Mouse (Mus musculus) heart, adult 2 months (tissue): ENCODE measurements around the gene Gabarapl1.

ENCODE experiments used
- CTCF ChIP-seq: fragments of 200-600 bp; IDR thresholded peaks from 2 replicates; pipeline ENCODE4 v1.8.1; 2022; ENCODE audit warnings: antibody characterized with exemption, mild to moderate bottlenecking, moderate library complexity
- EP300 ChIP-seq: fragments of 200-500 bp; IDR thresholded peaks from 2 replicates; pipeline ENCODE4 v1.6.1; 2011; ENCODE audit warnings: low read depth, low read length, control low read depth; ENCODE audit not compliant: insufficient read depth
- POLR2A ChIP-seq: fragments of 200-500 bp; IDR thresholded peaks from 2 replicates; pipeline ENCODE4 v1.6.1; 2011; ENCODE audit warnings: mild to moderate bottlenecking, low read depth, low read length, control low read depth; ENCODE audit not compliant: insufficient read depth

- TF ChIP-seq POLR2A, result no peak
- no peak for TF ChIP-seq CTCF
- TF ChIP-seq EP300, result no peak
These were observed 2.7 kb upstream of the Gabarapl1 start for GRCm38 (mm10) chr6:129530261-129530660.
